Mouse (Mus musculus): ENCODE data around the gene Myod1. TPM values are rescaled to one million over a fixed set of nuclear protein-coding genes. Genes with fewer than 3 reads are reported as not detected.

The Myod1 gene
- polyA plus RNA-seq, 1 experiment from 2014 or later = not detected

DNA sequence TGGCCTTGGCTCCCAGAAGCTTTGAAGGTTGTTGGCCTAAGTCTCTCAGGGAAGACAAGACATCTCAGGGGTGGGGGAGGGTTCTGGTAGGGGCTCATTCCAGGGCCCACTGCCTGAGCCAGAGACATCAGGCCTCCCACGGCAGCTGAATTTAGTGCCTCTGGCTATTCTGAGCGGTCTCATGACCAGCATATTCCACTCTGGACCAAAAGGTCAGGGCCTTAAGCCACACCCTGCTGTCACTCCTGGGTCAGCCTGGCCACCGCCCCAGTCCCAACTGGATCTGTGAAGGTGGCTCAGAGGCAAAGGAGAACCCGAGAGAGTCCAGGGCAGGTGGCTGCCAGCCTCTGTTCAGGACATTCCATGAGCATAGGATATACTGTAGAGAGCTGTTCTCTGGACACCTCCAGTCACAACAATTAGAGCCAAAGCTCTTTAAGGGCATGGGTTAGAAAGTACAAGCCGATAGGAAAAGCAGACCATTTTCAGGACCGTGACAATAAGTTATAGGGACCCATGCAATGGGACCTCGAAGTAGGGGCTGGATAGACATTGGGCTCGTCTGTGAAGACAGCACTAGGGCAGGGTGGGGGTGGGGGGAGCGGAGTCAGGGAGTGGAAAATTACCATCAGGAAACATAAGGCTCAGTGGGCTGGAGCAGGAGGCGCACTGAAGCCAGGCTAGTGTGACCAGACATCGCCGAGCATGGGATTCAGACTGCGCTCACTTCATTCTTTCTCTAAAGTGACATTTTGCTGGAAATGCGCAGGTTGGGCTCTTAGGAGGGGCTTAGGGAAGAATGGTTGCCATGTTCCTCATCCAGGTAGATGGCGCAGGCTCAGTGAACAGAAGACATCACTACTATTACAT, 27.6 kb downstream of the Myod1 start:
- ATAC-seq = no peak
- Histone ChIP-seq H3K27ac (ENCODE audit: low read depth, low read length) (no peak overlapping the region), H3K9me3 (replicated peaks; ENCODE audit: control insufficient read depth, low read length) (no peaks in the 10 kb centered on the region), H3K4me3 (ENCODE audit: low read depth, low read length) (no peak overlapping the region), H3K36me3 (ENCODE audit: control insufficient read depth, insufficient read depth, low read length) (0 out of 2 replicates have a peak, but pooled peaks cover 2% of the 10 kb centered on the region), H3K27me3 (replicated peaks; ENCODE audit: control insufficient read depth, insufficient read depth, low read length) (peaks cover 6% of the 10 kb centered on the region; the same call in 1 of the 2 replicates), H3K4me2 (ENCODE audit: low read length) (no peak overlapping the region), H3K9ac (ENCODE audit: low read length) (no peak overlapping the region), H3K4me1 (ENCODE audit: control insufficient read depth, insufficient read depth, low read length) (peaks cover 11% of the 10 kb centered on the region; the same call in 1 of the 2 replicates)
- WGBS = 89% methylated on average over 15 of the region's 15 CpGs
- no peak for DNase-seq (ENCODE audit: low spot score)

DNA sequence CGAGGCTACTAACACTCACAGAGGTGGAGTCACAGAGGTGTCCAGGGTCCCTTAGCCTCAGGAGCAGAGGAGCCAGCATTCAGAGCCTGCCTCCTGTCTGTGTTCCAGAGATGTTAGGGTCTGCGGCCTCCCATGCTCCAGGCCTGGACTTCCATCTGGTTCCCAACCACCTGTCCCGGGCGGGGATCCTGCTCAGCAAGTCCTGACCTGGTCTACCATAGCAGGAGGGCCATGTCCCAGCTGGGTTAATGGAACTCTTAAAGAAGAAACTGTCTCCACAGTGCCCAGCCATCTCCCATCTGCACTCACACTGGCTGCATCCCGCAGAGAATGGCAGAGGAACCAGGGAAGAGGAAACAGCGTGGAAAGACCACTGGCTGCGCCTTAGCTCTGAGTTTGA, 28.5 kb downstream of the Myod1 start:
- no peak overlapping the region for H3K9ac ChIP-seq (ENCODE audit: low read length)
- no peaks in the 10 kb centered on the region for H3K9me3 ChIP-seq (replicated peaks; ENCODE audit: control insufficient read depth, low read length)
- WGBS = 84% methylated on average over 7 of the region's 7 CpGs
- ATAC-seq (no peak), DNase-seq (ENCODE audit: low spot score) (no peak)
- H3K4me2 ChIP-seq (ENCODE audit: low read length) = no peak overlapping the region
- peaks cover 6% of the 10 kb centered on the region; the same call in 1 of the 2 replicates for H3K4me1 ChIP-seq (ENCODE audit: control insufficient read depth, insufficient read depth, low read length)
- H3K27ac ChIP-seq (ENCODE audit: low read depth, low read length) = no peak overlapping the region
- no peak overlapping the region for H3K4me3 ChIP-seq (ENCODE audit: low read depth, low read length)
- 0 out of 2 replicates have a peak, but pooled peaks cover 2% of the 10 kb centered on the region for H3K36me3 ChIP-seq (ENCODE audit: control insufficient read depth, insufficient read depth, low read length)
- H3K27me3 ChIP-seq (replicated peaks; ENCODE audit: control insufficient read depth, insufficient read depth, low read length) = no peaks in the 10 kb centered on the region

DNA sequence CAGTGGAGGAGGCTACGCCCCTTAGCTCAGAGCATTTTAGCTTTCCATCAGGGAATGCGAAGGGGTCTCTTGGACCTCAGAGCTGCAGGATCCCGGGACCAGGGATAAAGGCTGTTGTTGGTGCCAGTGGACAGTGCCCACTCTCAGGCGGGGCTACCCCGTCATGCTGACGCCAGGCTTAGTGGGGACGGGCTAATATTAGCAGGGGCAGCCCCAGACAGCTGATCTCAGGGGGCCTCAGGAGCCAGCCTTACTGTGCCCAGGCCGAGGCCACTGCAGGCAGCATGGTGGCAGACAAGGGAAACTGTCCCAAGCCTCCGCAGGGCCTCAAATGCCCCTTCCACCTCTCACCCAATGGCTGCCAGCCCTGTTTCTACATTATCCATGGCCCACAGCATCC, 32.3 kb downstream of the Myod1 start:
- Histone ChIP-seq H3K4me1 (ENCODE audit: control insufficient read depth, insufficient read depth, low read length) (no peaks in the 10 kb centered on the region), H3K4me2 (ENCODE audit: low read length) (no peak overlapping the region), H3K9me3 (replicated peaks; ENCODE audit: control insufficient read depth, low read length) (no peaks in the 10 kb centered on the region), H3K36me3 (ENCODE audit: control insufficient read depth, insufficient read depth, low read length) (0 out of 2 replicates have a peak, but pooled peaks cover 2% of the 10 kb centered on the region), H3K9ac (ENCODE audit: low read length) (no peak overlapping the region), H3K27ac (ENCODE audit: low read depth, low read length) (no peak overlapping the region), H3K27me3 (replicated peaks; ENCODE audit: control insufficient read depth, insufficient read depth, low read length) (no peaks in the 10 kb centered on the region), H3K4me3 (ENCODE audit: low read depth, low read length) (no peak overlapping the region)
- ATAC-seq = no peak
- 84% methylated on average over 9 of the region's 9 CpGs for WGBS
- DNase-seq (ENCODE audit: low spot score) = no peak

- no peak for ATAC-seq
- Histone ChIP-seq H3K9me3 (replicated peaks; ENCODE audit: control insufficient read depth, low read length) (no peaks in the 10 kb centered on the region), H3K4me3 (ENCODE audit: low read depth, low read length) (no peak overlapping the region), H3K27me3 (replicated peaks; ENCODE audit: control insufficient read depth, insufficient read depth, low read length) (no peaks in the 10 kb centered on the region), H3K4me1 (ENCODE audit: control insufficient read depth, insufficient read depth, low read length) (no peaks in the 10 kb centered on the region), H3K4me2 (ENCODE audit: low read length) (no peak overlapping the region), H3K27ac (ENCODE audit: low read depth, low read length) (no peak overlapping the region), H3K36me3 (ENCODE audit: control insufficient read depth, insufficient read depth, low read length) (0 out of 2 replicates have a peak, but pooled peaks cover 2% of the 10 kb centered on the region), H3K9ac (ENCODE audit: low read length) (no peak overlapping the region)
- WGBS = 45% methylated on average over 12 of the region's 12 CpGs
- no peak for DNase-seq (ENCODE audit: low spot score)
Measured at GRCm38 (mm10) chr7:46409204-46409789, 33.0 kb downstream of the Myod1 start.

GRCm38 (mm10) chr7:46410727-46411126, 34.5 kb downstream of the Myod1 start:
- DNase-seq (ENCODE audit: low spot score) (no peak), ATAC-seq (no peak)
- H3K36me3 ChIP-seq (ENCODE audit: control insufficient read depth, insufficient read depth, low read length) = no peaks in the 10 kb centered on the region
- no peak overlapping the region for H3K27ac ChIP-seq (ENCODE audit: low read depth, low read length)
- 91% methylated on average over 6 of the region's 6 CpGs for WGBS
- no peaks in the 10 kb centered on the region for H3K4me1 ChIP-seq (ENCODE audit: control insufficient read depth, insufficient read depth, low read length)
- no peak overlapping the region for H3K4me3 ChIP-seq (ENCODE audit: low read depth, low read length)
- H3K9me3 ChIP-seq (replicated peaks; ENCODE audit: control insufficient read depth, low read length) = no peaks in the 10 kb centered on the region
- H3K9ac ChIP-seq (ENCODE audit: low read length) = no peak overlapping the region
- H3K27me3 ChIP-seq (replicated peaks; ENCODE audit: control insufficient read depth, insufficient read depth, low read length) = no peaks in the 10 kb centered on the region
- H3K4me2 ChIP-seq (ENCODE audit: low read length) = no peak overlapping the region

- H3K27me3 ChIP-seq (replicated peaks; ENCODE audit: control insufficient read depth, insufficient read depth, low read length) = no peaks in the 10 kb centered on the region
- ATAC-seq = no peak
- DNase-seq (ENCODE audit: low spot score) = no peak
- H3K9me3 ChIP-seq (replicated peaks; ENCODE audit: control insufficient read depth, low read length) = no peaks in the 10 kb centered on the region
- whole genome bisulfite sequencing = 73% methylated on average over 5 of the region's 5 CpGs
- no peak overlapping the region for H3K4me3 ChIP-seq (ENCODE audit: low read depth, low read length)
- H3K9ac ChIP-seq (ENCODE audit: low read length) = no peak overlapping the region
- no peak overlapping the region for H3K27ac ChIP-seq (ENCODE audit: low read depth, low read length)
- H3K4me1 ChIP-seq (ENCODE audit: control insufficient read depth, insufficient read depth, low read length) = no peaks in the 10 kb centered on the region
- no peaks in the 10 kb centered on the region for H3K36me3 ChIP-seq (ENCODE audit: control insufficient read depth, insufficient read depth, low read length)
- H3K4me2 ChIP-seq (ENCODE audit: low read length) = no peak overlapping the region
Measured at GRCm38 (mm10) chr7:46412823-46413222, 36.5 kb downstream of the Myod1 start.

- H3K27me3 ChIP-seq (replicated peaks; ENCODE audit: control insufficient read depth, insufficient read depth, low read length) = no peaks in the 10 kb centered on the region
- no peak overlapping the region for H3K9ac ChIP-seq (ENCODE audit: low read length)
- no peaks in the 10 kb centered on the region for H3K4me1 ChIP-seq (ENCODE audit: control insufficient read depth, insufficient read depth, low read length)
- H3K9me3 ChIP-seq (replicated peaks; ENCODE audit: control insufficient read depth, low read length) = no peaks in the 10 kb centered on the region
- no peak overlapping the region for H3K4me2 ChIP-seq (ENCODE audit: low read length)
- H3K27ac ChIP-seq (ENCODE audit: low read depth, low read length) = no peak overlapping the region
- H3K4me3 ChIP-seq (ENCODE audit: low read depth, low read length) = no peak overlapping the region
- H3K36me3 ChIP-seq (ENCODE audit: control insufficient read depth, insufficient read depth, low read length) = no peaks in the 10 kb centered on the region
- DNase-seq (ENCODE audit: low spot score) = no peak
- WGBS = 78% methylated on average over 6 of the region's 6 CpGs
- ATAC-seq = no peak
Measured at GRCm38 (mm10) chr7:46413959-46414725, 37.9 kb downstream of the Myod1 start.

GRCm38 (mm10) chr7:46415818-46416425, 39.6 kb downstream of the Myod1 start:
- 79% methylated on average over 14 of the region's 14 CpGs for WGBS
- Histone ChIP-seq H3K27me3 (replicated peaks; ENCODE audit: control insufficient read depth, insufficient read depth, low read length) (no peaks in the 10 kb centered on the region), H3K9ac (ENCODE audit: low read length) (no peak overlapping the region), H3K27ac (ENCODE audit: low read depth, low read length) (no peak overlapping the region), H3K4me3 (ENCODE audit: low read depth, low read length) (no peak overlapping the region), H3K4me1 (ENCODE audit: control insufficient read depth, insufficient read depth, low read length) (no peaks in the 10 kb centered on the region), H3K4me2 (ENCODE audit: low read length) (no peak overlapping the region), H3K36me3 (ENCODE audit: control insufficient read depth, insufficient read depth, low read length) (no peaks in the 10 kb centered on the region), H3K9me3 (replicated peaks; ENCODE audit: control insufficient read depth, low read length) (no peaks in the 10 kb centered on the region)
- DNase-seq (ENCODE audit: low spot score) (no peak), ATAC-seq (no peak)

All from forebrain, embryonic 14.5 days (tissue).